Mouse (Mus musculus) embryonic facial prominence, embryonic 15.5 days (tissue): Measurements from ENCODE around the gene Btbd16. TPM values are rescaled to one million over a fixed set of nuclear protein-coding genes. Genes with fewer than 3 reads are reported as not detected.

ENCODE experiments used
- ATAC-seq: fragments of 200-750 bp; cut with Nextera tagmentation; 2 replicates; pipeline ENCODE4 v1.8.0; 2017; ENCODE audit warnings: low read depth, moderate TSS enrichment; ENCODE audit not compliant: insufficient number of reproducible peaks, low FRiP score, low TSS enrichment
- H3K27ac ChIP-seq: fragments of 300-500 bp; sonication (generic); replicated peaks from 2 replicates; pipeline ENCODE4 v1.5.1; 2015; ENCODE audit warnings: mild to moderate bottlenecking, inconsistent platforms
- H3K27me3 ChIP-seq: fragments of 300-500 bp; sonication (generic); 2 replicates; pipeline ENCODE4 v1.6.1; 2015; ENCODE audit warnings: inconsistent platforms
- H3K36me3 ChIP-seq: fragments of 300-500 bp; sonication (generic); 2 replicates; pipeline ENCODE4 v1.6.1; 2015; ENCODE audit warnings: mild to moderate bottlenecking, inconsistent platforms
- H3K4me1 ChIP-seq: fragments of 300-500 bp; sonication (generic); 2 replicates; pipeline ENCODE4 v1.6.1; 2015; ENCODE audit warnings: inconsistent platforms
- H3K4me2 ChIP-seq: fragments of 300-500 bp; sonication (generic); replicated peaks from 2 replicates; pipeline ENCODE4 v1.6.1; 2015; ENCODE audit warnings: mild to moderate bottlenecking, inconsistent platforms
- H3K4me3 ChIP-seq: fragments of 300-500 bp; sonication (generic); replicated peaks from 2 replicates; pipeline ENCODE4 v1.5.1; 2015; ENCODE audit warnings: mild to moderate bottlenecking, inconsistent platforms
- H3K9ac ChIP-seq: fragments of 300-500 bp; sonication (generic); 2 replicates; pipeline ENCODE4 v1.6.1; 2015; ENCODE audit warnings: inconsistent platforms
- H3K9me3 ChIP-seq: fragments of 300-500 bp; sonication (generic); replicated peaks from 2 replicates; pipeline ENCODE4 v1.6.1; 2016; ENCODE audit warnings: inconsistent platforms
- WGBS: fragments of 180-500 bp; shearing (Covaris S2); methylation state at CpG from one replicate; pipeline ENCODE4 v1.1.7; 2015; 5-methylcytosine and 5-hydroxymethylcytosine counted together
- polyA plus RNA-seq: library from polyadenylated mRNA; unstranded; fragments of >200 nt; fragmentation: Nextera tagmentation; extraction: Ambion mirVana; gene quantifications from 2 replicates; pipeline ENCODE4 v1.2.1, GENCODE M21; 2015

The Btbd16 gene
- polyA plus RNA-seq, 1 experiment from 2014 or later = not detected

- no peak overlapping the region for H3K4me2 ChIP-seq
- H3K27ac ChIP-seq = no peak overlapping the region
- ATAC-seq = no peak
- WGBS = 72% methylated on average over 3 of the region's 3 CpGs
- H3K4me3 ChIP-seq = no peak overlapping the region
- H3K4me1 ChIP-seq = peaks cover 18% of the 10 kb centered on the region
- peaks cover 7% of the 10 kb centered on the region; the same call in 1 of the 2 replicates for H3K27me3 ChIP-seq
- no peaks in the 10 kb centered on the region for H3K36me3 ChIP-seq
- no peaks in the 10 kb centered on the region for H3K9me3 ChIP-seq
- H3K9ac ChIP-seq = no peak overlapping the region
These were observed 64.8 kb downstream of the Btbd16 start for GRCm38 (mm10) chr7:130838658-130839025.

DNA sequence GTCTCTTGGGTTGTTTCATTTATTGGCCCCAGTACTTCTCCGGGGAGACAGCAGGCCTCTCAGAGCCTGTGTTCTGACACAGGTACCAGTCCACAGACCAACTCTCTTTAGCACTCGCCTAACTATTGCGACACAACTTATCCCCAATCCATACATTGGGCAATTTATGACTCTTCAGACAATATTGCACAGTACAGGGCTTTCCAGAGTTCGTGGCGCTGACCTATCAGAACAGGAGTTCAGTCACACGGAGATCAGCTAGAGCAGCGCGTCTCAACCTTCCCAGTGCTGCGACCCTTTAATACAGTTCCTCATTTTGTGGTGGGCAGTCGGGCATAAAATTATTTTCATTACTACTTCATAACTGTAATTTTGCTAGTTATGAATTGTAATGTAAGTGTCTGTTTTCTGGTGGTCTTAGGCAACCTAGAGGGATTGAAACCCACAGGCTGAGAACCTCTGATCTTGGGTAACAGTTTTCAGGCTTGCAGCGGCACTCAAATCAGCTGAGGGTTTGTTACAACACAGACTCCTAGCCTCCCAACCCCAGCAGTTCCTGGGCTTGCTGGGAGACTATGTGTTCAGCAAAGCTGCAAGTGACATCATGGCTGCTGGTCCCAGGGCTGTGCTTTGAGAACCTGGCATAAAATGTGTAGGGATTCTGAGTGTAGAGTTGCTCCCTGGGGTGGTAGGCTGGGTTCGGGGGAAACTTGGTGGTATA lies 65.7 kb downstream of the Btbd16 start:
- ATAC-seq = no peak
- peaks cover 18% of the 10 kb centered on the region for H3K4me1 ChIP-seq
- WGBS = 90% methylated on average over 12 of the region's 12 CpGs

GRCm38 (mm10) chr7:130847164-130847718 lies 73.4 kb downstream of the Btbd16 start:
- WGBS = 77% methylated on average over 17 of the region's 17 CpGs
- no peaks in the 10 kb centered on the region for H3K36me3 ChIP-seq
- no peaks in the 10 kb centered on the region for H3K9me3 ChIP-seq
- no peaks in the 10 kb centered on the region for H3K27me3 ChIP-seq
- no peak overlapping the region for H3K9ac ChIP-seq
- H3K4me2 ChIP-seq = no peak overlapping the region
- no peak overlapping the region for H3K4me3 ChIP-seq
- no peak overlapping the region for H3K27ac ChIP-seq
- no peak for ATAC-seq
- H3K4me1 ChIP-seq = no peaks in the 10 kb centered on the region

More for the DNA sequence above, 65.7 kb downstream of the Btbd16 start:
- Histone ChIP-seq H3K4me2 (no peak overlapping the region), H3K27ac (no peak overlapping the region), H3K36me3 (no peaks in the 10 kb centered on the region), H3K4me3 (no peak overlapping the region), H3K9me3 (no peaks in the 10 kb centered on the region), H3K27me3 (0 out of 2 replicates have a peak, but pooled peaks cover 4% of the 10 kb centered on the region), H3K9ac (no peak overlapping the region)

- no peak overlapping the region for H3K4me3 ChIP-seq
- no peak overlapping the region for H3K27ac ChIP-seq
- no peaks in the 10 kb centered on the region for H3K9me3 ChIP-seq
- H3K9ac ChIP-seq = no peak overlapping the region
- 72% methylated on average over 4 of the region's 4 CpGs for WGBS
- no peaks in the 10 kb centered on the region for H3K36me3 ChIP-seq
- no peaks in the 10 kb centered on the region for H3K27me3 ChIP-seq
- no peak overlapping the region for H3K4me2 ChIP-seq
- H3K4me1 ChIP-seq = no peaks in the 10 kb centered on the region
- no peak for ATAC-seq
These were observed 80.9 kb downstream of the Btbd16 start for GRCm38 (mm10) chr7:130854684-130855292.

DNA sequence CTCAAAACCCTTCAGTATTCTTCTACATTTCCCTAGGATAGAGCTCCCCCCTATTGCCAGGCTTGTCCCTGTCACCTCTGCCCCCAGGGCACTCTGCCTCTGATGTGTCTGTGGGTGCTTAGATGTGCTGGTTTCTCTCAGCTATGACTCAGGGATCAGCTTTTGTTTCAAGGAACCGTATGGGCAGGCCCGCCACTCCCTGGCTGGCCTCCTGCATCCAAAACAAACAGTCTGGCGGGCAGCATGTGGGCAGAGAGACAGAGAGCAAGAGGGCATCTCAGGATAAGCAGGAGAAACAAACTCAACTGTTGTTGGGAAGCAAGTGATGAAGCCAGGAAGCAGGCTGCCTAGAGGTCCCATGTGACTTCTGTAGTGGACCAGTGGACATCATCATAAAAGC lies 81.8 kb downstream of the Btbd16 start:
- Histone ChIP-seq H3K9ac (no peak overlapping the region), H3K4me2 (no peak overlapping the region), H3K4me1 (peaks cover 6% of the 10 kb centered on the region), H3K4me3 (no peak overlapping the region), H3K27me3 (0 out of 2 replicates have a peak, but pooled peaks cover 3% of the 10 kb centered on the region), H3K9me3 (no peaks in the 10 kb centered on the region), H3K27ac (no peak overlapping the region), H3K36me3 (no peaks in the 10 kb centered on the region)
- no peak for ATAC-seq
- 23% methylated on average over 3 of the region's 3 CpGs for WGBS

- H3K36me3 ChIP-seq = no peaks in the 10 kb centered on the region
- H3K9me3 ChIP-seq = no peaks in the 10 kb centered on the region
- H3K9ac ChIP-seq = no peak overlapping the region
- H3K4me1 ChIP-seq = peaks cover 20% of the 10 kb centered on the region
- H3K27me3 ChIP-seq = 0 out of 2 replicates have a peak, but pooled peaks cover 3% of the 10 kb centered on the region
- no peak overlapping the region for H3K4me2 ChIP-seq
- no peak overlapping the region for H3K4me3 ChIP-seq
- no peak for ATAC-seq
- WGBS = 66% methylated on average over 6 of the region's 6 CpGs
- no peak overlapping the region for H3K27ac ChIP-seq
These were observed 84.1 kb downstream of the Btbd16 start for GRCm38 (mm10) chr7:130857973-130858372.

DNA sequence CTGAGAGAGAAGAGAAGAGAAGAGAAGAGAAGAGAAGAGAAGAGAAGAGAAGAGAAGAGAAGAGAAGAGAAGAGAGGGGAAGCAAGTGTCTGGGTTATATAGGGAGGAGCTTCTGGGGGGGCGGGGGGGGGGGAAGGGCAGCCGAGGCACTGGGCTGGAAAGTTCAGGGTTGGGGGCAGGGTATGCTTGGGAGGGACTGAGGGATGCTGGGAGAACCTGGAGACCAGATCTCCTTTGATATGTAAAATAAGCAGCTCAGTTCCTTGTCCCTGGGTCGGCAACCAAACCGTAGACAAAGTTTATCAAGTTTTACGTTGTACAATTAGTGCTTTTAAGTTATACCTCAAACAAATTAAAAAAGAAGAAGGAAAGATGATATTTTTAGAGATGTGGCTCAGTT lies 86.1 kb downstream of the Btbd16 start:
- WGBS = 34% methylated on average over 5 of the region's 5 CpGs
- Histone ChIP-seq H3K36me3 (no peaks in the 10 kb centered on the region), H3K4me1 (peaks cover 22% of the 10 kb centered on the region), H3K9ac (no peak overlapping the region), H3K9me3 (no peaks in the 10 kb centered on the region), H3K4me3 (no peak overlapping the region), H3K27ac (no peak overlapping the region), H3K4me2 (no peak overlapping the region), H3K27me3 (0 out of 2 replicates have a peak, but pooled peaks cover 3% of the 10 kb centered on the region)
- ATAC-seq = no peak

DNA sequence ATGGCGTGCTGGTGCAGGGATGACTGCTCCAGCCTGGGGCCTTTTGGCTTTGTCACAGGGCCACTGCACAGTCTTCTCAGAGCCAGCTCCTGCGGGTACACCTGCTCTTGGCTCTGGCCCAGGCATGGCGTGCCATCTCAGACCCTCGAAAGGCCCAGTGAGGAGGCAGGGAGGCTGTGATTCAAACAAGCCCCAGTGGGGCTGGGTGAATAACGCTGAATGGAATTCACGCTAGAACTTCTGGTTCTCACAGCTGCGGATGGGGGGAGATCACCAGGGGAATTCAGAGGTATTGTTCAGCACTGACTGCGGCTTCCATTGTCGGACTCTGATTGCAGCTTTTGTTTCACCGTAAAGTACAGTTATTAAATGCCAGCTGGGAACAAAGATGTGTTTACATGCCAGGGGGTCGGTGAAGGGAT lies 86.9 kb downstream of the Btbd16 start:
- Histone ChIP-seq H3K27ac (peak overlapping the region; percentile 44; the same call in 1 of the 2 replicates), H3K36me3 (no peaks in the 10 kb centered on the region), H3K9ac (no peak overlapping the region), H3K27me3 (0 out of 2 replicates have a peak, but pooled peaks cover 3% of the 10 kb centered on the region), H3K4me2 (peak overlapping the region; percentile 2; the same call in 1 of the 2 replicates), H3K4me1 (peaks cover 22% of the 10 kb centered on the region), H3K9me3 (no peaks in the 10 kb centered on the region), H3K4me3 (no peak overlapping the region)
- no peak for ATAC-seq
- 12% methylated on average over 11 of the region's 11 CpGs for WGBS

GRCm38 (mm10) chr7:130862501-130862900 lies 88.6 kb downstream of the Btbd16 start:
- no peak overlapping the region for H3K27ac ChIP-seq
- peaks cover 29% of the 10 kb centered on the region for H3K4me1 ChIP-seq
- H3K9me3 ChIP-seq = no peaks in the 10 kb centered on the region
- WGBS = 48% methylated on average over 1 of the region's 1 CpGs
- H3K4me2 ChIP-seq = no peak overlapping the region
- H3K4me3 ChIP-seq = no peak overlapping the region
- no peak overlapping the region for H3K9ac ChIP-seq
- ATAC-seq = no peak
- no peaks in the 10 kb centered on the region for H3K36me3 ChIP-seq
- H3K27me3 ChIP-seq = 0 out of 2 replicates have a peak, but pooled peaks cover 3% of the 10 kb centered on the region

- no peaks in the 10 kb centered on the region for H3K9me3 ChIP-seq
- H3K36me3 ChIP-seq = no peaks in the 10 kb centered on the region
- H3K4me2 ChIP-seq = no peak overlapping the region
- H3K27me3 ChIP-seq = 0 out of 2 replicates have a peak, but pooled peaks cover 3% of the 10 kb centered on the region
- no peak overlapping the region for H3K4me3 ChIP-seq
- H3K27ac ChIP-seq = no peak overlapping the region
- ATAC-seq = no peak
- WGBS = 79% methylated on average over 7 of the region's 7 CpGs
- H3K4me1 ChIP-seq = peaks cover 30% of the 10 kb centered on the region
- H3K9ac ChIP-seq = no peak overlapping the region
These were observed 90.8 kb downstream of the Btbd16 start for GRCm38 (mm10) chr7:130864711-130865110.
